Mouse (Mus musculus): ENCODE data around the gene Mettl9.
"Not testable (repeated sequence)": the region's sequence is repeated elsewhere in the genome, so short reads cannot be mapped to it uniquely, and the experiment has no call there.

The Mettl9 gene

GRCm38 (mm10) chr7:121033856-121034652, at the start of gene Mettl9:
Gene Mettl9 (plus strand): TSS chr7:121034445.
- DNase-seq (ENCODE audit: low spot score): peak; percentile 83

- DNase-seq (ENCODE audit: low spot score): no peak
Observed at GRCm38 (mm10) chr7:120991191-120991590, 43.1 kb upstream of the Mettl9 start.

GRCm38 (mm10) chr7:120999021-120999530, 35.2 kb upstream of the Mettl9 start:
- no peak for DNase-seq (ENCODE audit: low spot score)

DNA sequence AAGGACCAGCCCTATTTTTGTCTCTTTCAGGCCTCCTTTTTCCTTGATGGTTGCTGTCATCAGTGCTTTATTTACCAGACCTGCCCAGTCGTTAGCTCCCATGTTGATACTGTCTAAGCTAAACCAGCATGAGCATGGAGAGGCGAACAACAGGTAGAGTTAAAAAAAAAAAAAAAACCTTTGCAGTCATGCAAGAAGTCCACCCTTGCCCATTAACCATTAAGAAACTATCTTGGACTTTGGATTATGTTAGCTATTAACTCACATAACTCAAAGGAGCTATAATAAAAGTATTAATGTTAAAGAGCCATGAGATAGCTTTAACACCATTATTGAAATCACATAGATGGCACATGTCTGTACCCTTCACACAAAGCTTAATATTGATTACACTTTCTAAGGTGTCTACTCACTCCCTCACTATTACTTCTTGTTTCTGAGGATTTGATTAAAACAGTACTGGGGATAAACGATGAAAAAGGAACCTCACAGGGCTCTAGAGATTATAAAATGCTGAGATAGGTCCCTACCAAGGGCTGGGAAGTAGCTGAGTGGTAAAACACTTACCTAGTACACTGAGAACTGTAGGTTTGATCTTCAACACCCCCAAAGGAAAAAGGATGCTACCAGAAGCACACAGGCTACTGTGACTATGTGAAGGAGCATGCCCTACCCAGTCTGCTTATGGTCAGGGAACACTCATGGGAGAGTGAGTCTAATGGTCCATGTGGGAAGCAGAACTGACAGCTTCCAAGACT, 34.0 kb upstream of the Mettl9 start:
- no peak for DNase-seq (ENCODE audit: low spot score)

DNA sequence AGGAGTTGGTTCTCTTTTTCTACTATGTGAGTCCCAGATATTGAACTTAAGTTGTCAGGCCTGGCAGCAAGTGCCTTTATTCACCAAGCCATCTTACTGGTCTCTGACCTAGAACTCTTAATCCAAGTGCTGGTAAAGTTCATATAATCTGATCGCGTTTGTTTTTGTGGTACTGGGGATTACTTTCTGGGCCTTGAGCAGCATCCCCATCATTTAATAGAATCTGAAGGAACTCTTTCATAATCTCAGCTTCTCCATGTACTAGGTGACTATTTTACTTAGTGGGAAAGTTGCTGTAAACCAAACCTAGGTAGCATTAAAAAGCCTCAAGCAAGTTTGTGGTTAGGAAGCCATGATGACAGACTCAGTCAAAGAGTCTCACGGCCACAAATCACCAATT, 32.4 kb upstream of the Mettl9 start:
- DNase-seq (ENCODE audit: low spot score): no peak

GRCm38 (mm10) chr7:121002407-121002928, 31.8 kb upstream of the Mettl9 start:
- no peak for DNase-seq (ENCODE audit: low spot score)

DNA sequence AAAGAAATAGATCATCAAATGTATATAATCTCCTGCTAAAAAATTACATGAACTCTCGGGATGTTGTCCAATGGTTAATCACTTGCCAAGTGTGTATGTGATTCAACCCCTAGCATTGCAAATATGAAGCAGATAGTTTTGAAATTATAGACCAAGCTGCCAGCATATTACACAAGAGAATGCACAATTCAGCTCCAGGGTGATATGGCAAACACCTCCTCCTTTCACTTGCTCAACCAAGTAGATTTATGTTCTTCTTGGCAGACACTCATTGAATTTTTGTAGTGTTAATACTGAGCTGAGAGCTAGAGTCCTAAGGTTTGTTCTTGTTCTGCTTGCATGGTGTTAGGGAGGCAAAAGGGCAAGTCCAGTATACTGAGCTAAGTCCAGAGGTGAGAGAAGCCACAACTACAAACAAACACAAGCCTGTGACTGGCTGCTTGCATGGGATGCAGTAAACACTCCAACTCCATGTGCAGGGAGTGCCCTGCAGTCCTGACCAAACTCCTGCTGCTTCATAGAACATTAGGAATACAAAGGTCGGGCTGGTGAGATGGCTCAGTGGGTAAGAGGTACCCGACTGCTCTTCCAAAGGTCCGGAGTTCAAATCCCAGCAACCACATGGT, 30.3 kb upstream of the Mettl9 start:
- no peak for DNase-seq (ENCODE audit: low spot score)

GRCm38 (mm10) chr7:121011794-121012689, 22.2 kb upstream of the Mettl9 start:
- no peak for DNase-seq (ENCODE audit: low spot score)

DNA sequence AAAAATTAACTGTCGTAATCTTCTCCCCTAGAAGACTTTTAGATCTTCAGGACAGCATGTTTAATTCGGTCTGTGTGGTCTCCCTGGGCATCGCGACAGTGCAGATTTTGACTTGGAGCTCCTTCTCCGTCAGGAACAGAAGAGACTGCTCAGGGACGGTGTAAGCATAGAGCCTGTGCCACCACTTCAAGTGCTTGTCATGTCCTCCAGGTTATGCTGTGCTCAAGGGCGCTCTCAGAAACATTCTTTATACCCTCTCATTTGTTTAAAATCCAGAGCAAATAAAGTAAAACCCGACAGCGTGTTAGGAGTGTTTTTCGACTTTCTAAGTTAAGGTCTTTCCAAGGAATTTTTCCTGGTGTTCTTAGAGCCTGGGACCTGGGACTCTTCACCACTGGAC, 19.8 kb upstream of the Mettl9 start:
- no peak for DNase-seq (ENCODE audit: low spot score)

DNA sequence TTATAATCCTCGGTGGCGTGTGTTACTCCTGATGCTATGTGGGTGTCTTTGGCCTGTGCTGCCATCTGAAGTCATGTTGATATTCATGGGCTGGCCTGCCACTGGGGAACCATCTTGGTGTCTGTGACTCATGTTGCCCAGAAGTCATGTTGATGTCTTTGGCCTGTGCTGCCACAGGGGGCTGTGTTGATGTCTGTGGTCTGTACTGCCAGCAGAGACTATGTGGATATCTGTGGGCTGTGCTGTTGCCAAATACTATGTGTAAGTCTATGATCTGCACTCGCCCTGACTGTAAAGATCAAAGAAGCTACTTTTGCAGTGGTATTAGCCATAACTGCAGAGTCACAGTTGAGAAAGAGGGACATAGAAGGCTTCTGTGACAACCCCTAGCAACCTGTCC, 15.5 kb upstream of the Mettl9 start:
- no peak for DNase-seq (ENCODE audit: low spot score)

GRCm38 (mm10) chr7:121020277-121020676, 14.0 kb upstream of the Mettl9 start:
- no peak for DNase-seq (ENCODE audit: low spot score)

DNA sequence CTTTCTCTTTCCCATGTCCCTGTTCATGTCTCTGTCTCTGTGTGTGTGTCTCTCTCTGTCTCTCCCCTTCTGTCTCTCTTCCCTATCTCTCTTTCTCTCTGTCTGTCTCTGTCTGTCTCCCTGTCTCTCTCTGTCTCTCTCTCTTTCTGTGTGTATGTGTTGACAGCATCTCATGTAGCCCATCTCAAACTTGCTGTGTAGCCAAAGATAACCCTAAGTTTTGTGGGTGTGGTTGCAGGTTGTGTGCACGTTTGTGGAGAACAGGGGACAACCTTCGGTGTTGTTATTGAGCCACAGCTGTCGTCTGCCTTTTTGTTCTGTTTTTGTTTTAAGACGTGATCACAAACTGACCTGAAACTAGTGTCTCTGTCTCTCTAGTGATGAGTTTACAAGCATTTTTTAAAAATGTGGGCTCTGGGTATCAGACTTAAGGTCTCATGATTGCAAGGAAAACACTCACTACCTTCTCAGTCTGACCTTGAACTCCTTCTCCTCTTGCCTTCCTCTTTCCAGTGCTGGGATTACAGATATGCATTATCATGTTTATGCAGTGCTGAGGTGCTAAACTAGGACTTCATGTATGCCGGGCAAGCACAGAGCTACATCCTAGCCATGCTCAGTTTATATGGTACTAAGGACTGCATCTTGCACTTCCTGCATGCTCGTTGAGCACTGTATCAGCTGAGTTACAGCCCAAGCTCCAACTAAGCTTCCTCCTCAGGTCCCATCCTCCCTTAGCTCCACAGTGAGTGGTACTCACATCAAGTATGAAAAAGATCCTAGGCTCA, 8.8 kb upstream of the Mettl9 start:
- no peak for DNase-seq (ENCODE audit: low spot score)

DNA sequence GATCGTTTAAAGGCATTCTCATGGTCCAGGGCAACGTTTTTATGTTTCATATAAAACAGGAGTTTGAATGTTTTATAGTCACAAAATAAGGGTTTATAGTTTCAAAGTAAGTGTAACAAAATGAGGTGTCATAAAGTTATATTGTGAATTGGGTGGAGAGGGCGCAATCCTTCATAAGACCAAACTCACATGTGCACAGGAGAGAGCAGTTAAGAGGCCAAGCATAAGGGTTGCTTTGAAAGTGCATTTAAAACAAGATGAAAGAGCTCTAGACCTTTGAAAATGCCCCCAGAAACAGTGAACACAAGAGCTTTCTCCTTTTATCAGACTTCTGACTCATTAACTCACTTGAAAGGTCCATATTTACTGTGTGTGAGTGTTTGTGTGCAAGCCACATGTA, 7.9 kb upstream of the Mettl9 start:
- no peak for DNase-seq (ENCODE audit: low spot score)

DNA sequence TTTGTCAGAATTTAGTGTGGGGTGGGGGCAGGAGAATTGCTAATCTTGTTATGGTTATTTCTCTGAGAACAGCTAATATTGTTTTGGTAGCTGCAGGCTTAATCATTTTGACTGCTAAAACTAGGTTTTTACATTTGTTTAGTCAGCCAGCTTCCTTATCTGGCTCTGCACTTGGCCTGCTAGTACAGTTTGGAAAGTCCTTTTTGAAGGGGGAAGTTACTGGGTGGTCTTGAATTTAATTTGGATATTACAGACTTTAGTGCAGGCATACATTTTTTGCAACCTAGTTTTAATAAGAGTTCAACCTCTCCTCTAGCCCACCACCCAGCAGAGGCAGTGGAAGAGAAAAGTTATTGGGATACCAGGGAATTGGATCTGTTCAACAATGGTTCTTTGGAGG, 4.3 kb upstream of the Mettl9 start:
- not testable (repeated sequence) for DNase-seq (ENCODE audit: low spot score)

GRCm38 (mm10) chr7:121034701-121035141, 476 bp downstream of the Mettl9 start:
- DNase-seq (ENCODE audit: low spot score): peak; percentile 29

- no peak for DNase-seq (ENCODE audit: low spot score)
Observed at GRCm38 (mm10) chr7:121035161-121035721, 996 bp downstream of the Mettl9 start.

DNA sequence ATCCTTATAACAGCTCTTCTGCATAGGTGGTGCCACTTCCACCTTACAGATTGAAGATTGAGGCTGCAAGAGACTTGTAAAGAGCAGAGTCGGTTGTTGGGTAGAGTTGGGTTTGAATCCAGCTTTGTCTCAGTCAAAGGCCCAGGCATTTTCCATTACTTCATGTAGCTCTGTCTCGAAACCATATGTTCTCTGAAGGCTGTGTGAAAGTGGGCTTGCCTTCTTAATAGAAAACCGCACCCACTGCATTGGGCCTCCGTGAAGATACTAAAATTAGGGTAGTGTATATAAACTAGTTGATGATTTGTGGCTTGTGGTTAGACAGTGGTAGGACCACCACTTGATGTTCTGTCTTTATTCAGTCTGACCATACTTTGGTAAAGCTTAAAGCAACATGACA, 6.3 kb downstream of the Mettl9 start:
- DNase-seq (ENCODE audit: low spot score): no peak

DNA sequence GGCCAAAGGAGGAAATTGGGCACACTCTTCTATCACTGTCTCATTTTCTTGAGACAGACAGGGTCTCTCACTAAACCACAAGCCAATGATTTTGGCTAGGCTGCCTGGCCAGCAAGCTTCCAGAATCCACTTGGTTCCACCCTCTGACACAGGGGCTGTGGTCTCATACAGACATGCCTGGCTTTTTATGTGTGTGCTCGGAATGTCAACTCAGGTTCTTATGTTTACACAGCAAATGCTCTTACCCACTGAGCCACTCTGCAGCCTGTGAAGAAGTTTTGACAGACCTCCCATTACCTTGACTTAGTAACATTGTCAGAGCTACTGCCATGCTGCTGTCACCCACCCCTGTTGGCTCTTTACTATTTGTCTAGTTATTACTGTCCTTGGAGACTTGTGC, 7.7 kb downstream of the Mettl9 start:
- DNase-seq (ENCODE audit: low spot score): no peak

DNA sequence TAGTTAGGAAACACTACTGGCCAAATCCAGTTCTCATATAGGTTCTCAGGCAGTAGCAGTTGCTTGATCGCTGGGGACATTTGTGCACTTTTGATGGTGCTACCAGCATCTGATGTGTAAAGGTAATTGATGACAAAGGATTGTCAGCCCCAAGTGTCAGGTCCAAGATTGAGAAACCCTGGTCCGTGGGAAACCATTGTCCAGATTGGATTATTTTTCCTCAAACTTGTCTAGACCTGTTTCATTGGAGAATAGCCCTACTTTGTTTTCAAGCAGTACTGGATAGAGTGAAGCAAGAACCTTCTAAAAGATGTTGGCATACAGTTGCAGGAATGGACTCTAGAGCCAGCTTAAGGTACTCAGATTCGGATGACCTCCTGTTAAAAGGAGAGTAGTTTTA, 8.8 kb downstream of the Mettl9 start:
- DNase-seq (ENCODE audit: low spot score): no peak

DNA sequence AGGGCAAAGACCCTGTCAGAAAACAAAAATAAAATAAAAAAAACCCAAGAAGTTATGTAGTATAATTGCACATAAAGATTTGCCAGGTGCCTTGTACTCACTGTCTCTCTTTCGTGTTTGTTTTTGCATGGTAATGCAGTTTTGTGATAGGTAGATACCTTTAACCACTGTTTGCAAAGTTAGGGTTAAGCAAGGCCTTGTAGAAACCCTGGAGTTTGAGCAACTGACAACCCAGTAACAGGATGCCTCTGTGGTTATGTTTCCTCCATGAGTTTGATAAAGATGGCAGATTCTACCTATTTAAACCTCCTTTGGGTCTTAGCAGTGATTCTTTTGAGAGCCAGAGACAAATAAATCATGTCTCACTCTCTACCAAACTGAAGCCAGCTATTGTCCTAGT, 9.3 kb downstream of the Mettl9 start:
- no peak for DNase-seq (ENCODE audit: low spot score)
